Mouse (Mus musculus): ENCODE data around the gene Wnt3a. TPM values are rescaled to one million over a fixed set of nuclear protein-coding genes. Genes with fewer than 3 reads are reported as not detected.

The Wnt3a gene
- 4.9 and 6.8 TPM in 2 replicates for polyA plus RNA-seq (2016; fragmentation: Nextera tagmentation; extraction: Ambion mirVana)

DNA sequence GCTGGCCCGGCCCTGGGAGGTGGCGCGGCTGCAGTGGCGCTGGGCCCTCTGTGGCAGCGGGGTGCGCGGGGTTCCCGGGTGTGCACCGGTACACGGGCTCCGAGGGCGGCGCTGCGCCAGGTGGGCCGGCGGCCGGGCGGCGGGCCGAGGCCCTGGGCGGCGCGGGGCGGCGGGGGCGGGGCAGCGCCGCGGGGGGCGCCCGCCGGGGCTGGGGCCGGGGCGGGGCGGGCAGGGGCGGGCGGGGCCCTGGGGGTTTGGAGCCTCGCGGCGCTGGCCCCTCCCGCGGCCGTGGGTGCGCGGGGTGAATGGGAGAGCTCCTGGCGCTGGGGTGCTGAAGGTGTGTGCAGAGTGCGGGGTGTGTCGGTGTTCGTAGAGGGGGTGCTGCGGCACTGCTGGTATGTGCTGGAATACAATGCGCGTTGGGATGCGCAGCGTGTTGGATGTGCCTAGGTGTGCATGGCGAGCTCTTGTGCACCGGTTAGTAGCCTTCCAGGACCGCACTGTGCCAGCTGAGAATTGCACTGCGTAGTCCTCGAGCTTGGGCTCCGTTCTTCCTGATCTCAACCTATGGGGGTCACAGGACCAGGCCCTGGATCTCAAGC lies at the start of gene Wnt3a:
Gene Wnt3a, minus strand, starts transcription at position 51 of the 602 bp plus-strand sequence.
- H3K4me3 ChIP-seq (replicated peaks), result peak within 1 kb of the TSS; percentile 33
- peaks cover 16% of the 10 kb centered on the region for H3K4me1 ChIP-seq
- H3K9ac ChIP-seq, result no peak within 1 kb of the TSS
- H3K27ac ChIP-seq, result peak within 1 kb of the TSS; percentile 25; the same call in 1 of the 2 replicates
- 2% methylated on average over 36 of the region's 60 CpGs for WGBS
- H3K9me3 ChIP-seq, result no peaks in the 10 kb centered on the region
- no peaks in the 10 kb centered on the region for H3K36me3 ChIP-seq (replicated peaks)
- peak within 1 kb of the TSS; percentile 49 for H3K4me2 ChIP-seq
- peaks cover 92% of the 10 kb centered on the region for H3K27me3 ChIP-seq
- ATAC-seq (ENCODE audit: low FRiP score), result no peak

- no peak for ATAC-seq (ENCODE audit: low FRiP score)
- no peaks in the 10 kb centered on the region for H3K9me3 ChIP-seq
- no peak overlapping the region for H3K4me2 ChIP-seq
- H3K4me1 ChIP-seq, result peaks cover 12% of the 10 kb centered on the region
- 91% methylated on average over 2 of the region's 2 CpGs for WGBS
- no peak overlapping the region for H3K9ac ChIP-seq
- H3K27me3 ChIP-seq, result peaks cover 11% of the 10 kb centered on the region
- no peak overlapping the region for H3K4me3 ChIP-seq (replicated peaks)
- H3K36me3 ChIP-seq (replicated peaks), result no peaks in the 10 kb centered on the region
- H3K27ac ChIP-seq, result no peak overlapping the region
Observed at GRCm38 (mm10) chr11:59338736-59339120, 48.2 kb upstream of the Wnt3a start.

- no peak for ATAC-seq (ENCODE audit: low FRiP score)
- Histone ChIP-seq H3K27ac (no peak overlapping the region), H3K9me3 (no peaks in the 10 kb centered on the region), H3K4me1 (peaks cover 18% of the 10 kb centered on the region), H3K4me3 (replicated peaks) (no peak overlapping the region), H3K27me3 (peaks cover 14% of the 10 kb centered on the region), H3K36me3 (replicated peaks) (no peaks in the 10 kb centered on the region), H3K9ac (no peak overlapping the region), H3K4me2 (no peak overlapping the region)
- WGBS, result 72% methylated on average over 13 of the region's 13 CpGs
Observed at GRCm38 (mm10) chr11:59337955-59338735, 47.6 kb upstream of the Wnt3a start.

GRCm38 (mm10) chr11:59336381-59336780 lies 45.8 kb upstream of the Wnt3a start:
- Histone ChIP-seq H3K36me3 (replicated peaks) (no peaks in the 10 kb centered on the region), H3K4me1 (peaks cover 19% of the 10 kb centered on the region), H3K27ac (no peak overlapping the region), H3K9me3 (no peaks in the 10 kb centered on the region), H3K4me3 (replicated peaks) (no peak overlapping the region), H3K4me2 (no peak overlapping the region), H3K9ac (no peak overlapping the region), H3K27me3 (peaks cover 27% of the 10 kb centered on the region)
- WGBS, result 14% methylated on average over 1 of the region's 1 CpGs
- ATAC-seq (ENCODE audit: low FRiP score), result no peak

DNA sequence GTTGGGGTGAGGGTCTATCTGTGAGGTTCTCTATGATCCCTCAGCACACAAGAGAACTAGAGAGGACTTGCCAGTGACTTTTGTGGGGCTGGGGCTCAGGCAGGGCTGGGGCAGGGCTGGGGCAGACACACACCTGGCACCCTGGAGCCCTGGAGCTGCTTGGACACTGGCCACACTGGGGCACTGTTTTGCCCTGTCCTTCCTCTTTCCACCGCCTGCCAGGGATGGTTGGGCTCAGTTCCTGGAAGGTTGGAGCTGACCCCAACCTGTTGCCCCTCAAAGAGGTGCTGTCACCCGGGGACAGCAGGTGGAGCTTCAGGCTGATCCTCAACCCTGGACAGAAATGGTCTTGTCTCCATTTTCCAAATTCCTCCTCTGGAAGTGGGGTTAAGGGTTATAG lies 45.4 kb upstream of the Wnt3a start:
- peaks cover 30% of the 10 kb centered on the region for H3K27me3 ChIP-seq
- peaks cover 19% of the 10 kb centered on the region for H3K4me1 ChIP-seq
- H3K27ac ChIP-seq, result no peak overlapping the region
- H3K4me3 ChIP-seq (replicated peaks), result no peak overlapping the region
- no peak for ATAC-seq (ENCODE audit: low FRiP score)
- H3K9me3 ChIP-seq, result no peaks in the 10 kb centered on the region
- H3K9ac ChIP-seq, result no peak overlapping the region
- no peaks in the 10 kb centered on the region for H3K36me3 ChIP-seq (replicated peaks)
- WGBS, result 61% methylated on average over 2 of the region's 2 CpGs
- H3K4me2 ChIP-seq, result no peak overlapping the region

DNA sequence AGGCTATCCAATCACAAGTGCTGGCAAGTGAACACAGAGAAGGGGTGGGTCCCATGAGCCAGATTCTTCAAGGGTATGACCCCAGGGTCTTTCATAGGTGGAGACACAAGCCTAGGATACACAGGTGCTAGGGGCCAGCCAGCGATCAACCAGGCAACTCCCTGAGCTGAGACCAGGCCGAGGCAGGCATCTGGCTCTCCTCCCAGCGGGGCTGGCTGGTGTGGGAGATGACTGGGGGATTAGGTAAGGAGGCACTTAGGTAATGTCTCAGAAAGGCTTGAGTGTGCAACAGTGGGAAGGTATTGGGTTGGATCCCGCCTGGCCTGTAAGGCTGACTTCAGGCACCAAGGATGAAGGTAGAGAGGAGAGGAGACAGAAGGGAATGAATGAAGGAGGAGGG lies 44.6 kb upstream of the Wnt3a start:
- H3K4me1 ChIP-seq, result peaks cover 23% of the 10 kb centered on the region

GRCm38 (mm10) chr11:59332938-59333337 lies 42.4 kb upstream of the Wnt3a start:
- H3K27me3 ChIP-seq, result peaks cover 36% of the 10 kb centered on the region
- H3K9me3 ChIP-seq, result no peaks in the 10 kb centered on the region
- no peak overlapping the region for H3K4me2 ChIP-seq
- no peaks in the 10 kb centered on the region for H3K36me3 ChIP-seq (replicated peaks)
- peaks cover 38% of the 10 kb centered on the region for H3K4me1 ChIP-seq
- no peak overlapping the region for H3K9ac ChIP-seq
- H3K27ac ChIP-seq, result no peak overlapping the region
- H3K4me3 ChIP-seq (replicated peaks), result no peak overlapping the region
- WGBS, result 35% methylated on average over 9 of the region's 9 CpGs
- ATAC-seq (ENCODE audit: low FRiP score), result no peak

More for the DNA sequence above, 44.6 kb upstream of the Wnt3a start:
- no peak for ATAC-seq (ENCODE audit: low FRiP score)
- Histone ChIP-seq H3K4me3 (replicated peaks) (no peak overlapping the region), H3K36me3 (replicated peaks) (no peaks in the 10 kb centered on the region), H3K9ac (no peak overlapping the region), H3K27me3 (peaks cover 30% of the 10 kb centered on the region), H3K27ac (no peak overlapping the region), H3K9me3 (no peaks in the 10 kb centered on the region), H3K4me2 (no peak overlapping the region)
- WGBS, result 84% methylated on average over 4 of the region's 4 CpGs

GRCm38 (mm10) chr11:59331167-59331869 lies 40.8 kb upstream of the Wnt3a start:
- no peak for ATAC-seq (ENCODE audit: low FRiP score)
- Histone ChIP-seq H3K4me2 (no peak overlapping the region), H3K9me3 (no peaks in the 10 kb centered on the region), H3K4me1 (peaks cover 31% of the 10 kb centered on the region), H3K27ac (no peak overlapping the region), H3K4me3 (replicated peaks) (no peak overlapping the region), H3K27me3 (peaks cover 36% of the 10 kb centered on the region), H3K36me3 (replicated peaks) (no peaks in the 10 kb centered on the region), H3K9ac (no peak overlapping the region)
- WGBS, result 80% methylated on average over 16 of the region's 16 CpGs

DNA sequence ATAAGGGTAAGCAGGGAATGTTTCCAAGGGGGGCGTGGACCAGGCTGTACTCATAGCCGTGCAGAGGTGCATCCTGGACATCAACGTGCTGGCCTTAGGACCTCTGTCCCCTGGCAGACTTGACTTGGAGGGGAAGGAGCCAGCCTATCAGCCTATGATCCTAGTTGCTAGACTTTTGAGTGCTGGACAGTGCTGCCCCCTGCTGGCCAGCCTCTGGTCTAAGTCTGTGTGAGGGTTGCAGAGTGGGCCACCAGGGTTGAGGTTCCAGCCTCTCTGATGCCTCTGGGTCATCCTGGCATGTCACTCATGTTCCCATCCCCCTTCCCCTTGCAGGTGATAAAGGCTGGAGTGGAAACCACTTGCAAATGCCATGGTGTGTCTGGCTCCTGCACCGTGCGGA lies 40.0 kb upstream of the Wnt3a start:
- WGBS, result 36% methylated on average over 5 of the region's 5 CpGs
- Histone ChIP-seq H3K27me3 (peaks cover 36% of the 10 kb centered on the region), H3K4me1 (peaks cover 29% of the 10 kb centered on the region), H3K9me3 (no peaks in the 10 kb centered on the region), H3K27ac (0 out of 2 replicates have a peak overlapping the region, but pooled peaks have one; percentile 33), H3K9ac (no peak overlapping the region), H3K36me3 (replicated peaks) (no peaks in the 10 kb centered on the region), H3K4me2 (no peak overlapping the region), H3K4me3 (replicated peaks) (no peak overlapping the region)
- peak; percentile 49; the same call in 1 of the 2 replicates for ATAC-seq (ENCODE audit: low FRiP score)

DNA sequence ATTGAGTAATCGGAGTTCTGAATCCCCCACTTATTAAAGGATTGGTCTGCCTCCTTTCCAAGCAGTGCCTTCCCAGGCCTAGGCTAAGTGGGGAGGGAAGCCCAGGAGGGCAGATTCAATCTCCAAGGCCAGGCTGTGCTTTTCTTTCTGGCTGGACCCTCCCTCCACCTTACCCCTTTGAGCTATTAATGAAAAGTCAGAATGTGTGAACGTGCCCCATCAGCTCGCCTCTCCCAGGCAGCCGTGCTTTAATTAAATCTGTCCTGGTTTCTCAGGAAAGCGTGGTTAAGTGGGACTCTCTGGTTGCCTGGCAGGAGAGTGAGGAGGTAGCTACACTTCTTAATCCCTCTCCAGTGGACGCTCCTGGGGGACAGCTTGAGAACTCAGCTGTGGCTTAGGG lies 39.1 kb upstream of the Wnt3a start:
- H3K9ac ChIP-seq, result peak overlapping the region; percentile 21; the same call in 1 of the 2 replicates
- H3K4me2 ChIP-seq, result no peak overlapping the region
- H3K36me3 ChIP-seq (replicated peaks), result no peaks in the 10 kb centered on the region
- H3K27ac ChIP-seq, result peak overlapping the region; percentile 70
- 4% methylated on average over 6 of the region's 6 CpGs for WGBS
- H3K4me1 ChIP-seq, result peaks cover 29% of the 10 kb centered on the region
- peak; percentile 70 for ATAC-seq (ENCODE audit: low FRiP score)
- no peaks in the 10 kb centered on the region for H3K9me3 ChIP-seq
- H3K27me3 ChIP-seq, result peaks cover 34% of the 10 kb centered on the region
- H3K4me3 ChIP-seq (replicated peaks), result no peak overlapping the region

DNA sequence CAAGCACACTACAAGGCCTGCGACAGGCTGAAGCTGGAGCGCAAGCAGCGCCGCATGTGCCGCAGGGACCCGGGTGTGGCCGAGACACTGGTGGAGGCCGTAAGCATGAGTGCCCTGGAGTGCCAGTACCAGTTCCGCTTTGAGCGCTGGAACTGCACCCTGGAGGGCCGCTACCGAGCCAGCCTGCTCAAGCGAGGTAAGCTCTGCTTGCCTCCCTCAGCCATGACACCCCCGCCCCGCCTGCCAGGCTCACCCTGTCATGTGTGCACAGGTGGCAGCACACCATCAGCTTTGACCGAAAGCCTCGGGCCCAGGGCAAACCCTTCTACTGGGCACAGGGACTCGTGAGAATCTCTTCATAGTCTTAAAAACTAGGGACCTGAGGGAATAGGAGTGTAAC lies 37.1 kb upstream of the Wnt3a start:
- H3K27ac ChIP-seq, result no peak overlapping the region
- no peak overlapping the region for H3K4me3 ChIP-seq (replicated peaks)

DNA sequence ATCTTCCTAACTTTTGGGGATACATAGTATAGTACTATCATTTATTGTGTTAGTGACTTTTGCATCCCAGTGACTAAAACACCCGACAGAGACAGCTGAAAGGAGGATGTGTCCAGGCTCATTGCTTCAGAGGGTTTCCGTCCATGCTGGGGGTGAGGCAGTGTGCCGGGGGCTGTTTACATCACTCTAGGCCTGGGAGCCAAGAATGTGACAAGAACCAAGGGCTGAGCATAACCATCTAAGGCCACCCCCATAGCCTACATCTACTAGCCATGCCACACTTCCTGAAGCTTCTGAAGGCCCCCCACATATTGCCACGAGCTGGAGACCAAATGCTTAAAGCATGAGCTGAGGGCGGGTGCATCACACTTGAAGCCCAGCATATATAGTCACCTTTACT lies 34.2 kb upstream of the Wnt3a start:
- peaks cover 15% of the 10 kb centered on the region for H3K4me1 ChIP-seq
- no peaks in the 10 kb centered on the region for H3K9me3 ChIP-seq
- H3K27me3 ChIP-seq, result peaks cover 10% of the 10 kb centered on the region; the same call in 1 of the 2 replicates
- no peaks in the 10 kb centered on the region for H3K36me3 ChIP-seq (replicated peaks)
- H3K4me3 ChIP-seq (replicated peaks), result no peak overlapping the region
- WGBS, result 85% methylated on average over 5 of the region's 5 CpGs
- no peak overlapping the region for H3K27ac ChIP-seq
- H3K9ac ChIP-seq, result no peak overlapping the region
- no peak overlapping the region for H3K4me2 ChIP-seq
- ATAC-seq (ENCODE audit: low FRiP score), result no peak

More for the DNA sequence above, 37.1 kb upstream of the Wnt3a start:
- Histone ChIP-seq H3K4me1 (peaks cover 22% of the 10 kb centered on the region), H3K36me3 (replicated peaks) (no peaks in the 10 kb centered on the region), H3K9me3 (no peaks in the 10 kb centered on the region), H3K27me3 (peaks cover 26% of the 10 kb centered on the region), H3K4me2 (no peak overlapping the region), H3K9ac (no peak overlapping the region)
- WGBS, result 89% methylated on average over 18 of the region's 18 CpGs
- no peak for ATAC-seq (ENCODE audit: low FRiP score)

Measured in forebrain, embryonic 12.5 days (tissue).